Mouse (Mus musculus) embryo, embryonic 10 days (tissue): ENCODE results near the gene Asgr1.
"Not testable (repeated sequence)": the region's sequence is repeated elsewhere in the genome, so short reads cannot be mapped to it uniquely, and the experiment has no call there.

ENCODE experiments used
- DNase-seq: peaks from one replicate; pipeline ENCODE4 v3.0.0-alpha.2; 2015; ENCODE audit warnings: low spot score

The Asgr1 gene

DNA sequence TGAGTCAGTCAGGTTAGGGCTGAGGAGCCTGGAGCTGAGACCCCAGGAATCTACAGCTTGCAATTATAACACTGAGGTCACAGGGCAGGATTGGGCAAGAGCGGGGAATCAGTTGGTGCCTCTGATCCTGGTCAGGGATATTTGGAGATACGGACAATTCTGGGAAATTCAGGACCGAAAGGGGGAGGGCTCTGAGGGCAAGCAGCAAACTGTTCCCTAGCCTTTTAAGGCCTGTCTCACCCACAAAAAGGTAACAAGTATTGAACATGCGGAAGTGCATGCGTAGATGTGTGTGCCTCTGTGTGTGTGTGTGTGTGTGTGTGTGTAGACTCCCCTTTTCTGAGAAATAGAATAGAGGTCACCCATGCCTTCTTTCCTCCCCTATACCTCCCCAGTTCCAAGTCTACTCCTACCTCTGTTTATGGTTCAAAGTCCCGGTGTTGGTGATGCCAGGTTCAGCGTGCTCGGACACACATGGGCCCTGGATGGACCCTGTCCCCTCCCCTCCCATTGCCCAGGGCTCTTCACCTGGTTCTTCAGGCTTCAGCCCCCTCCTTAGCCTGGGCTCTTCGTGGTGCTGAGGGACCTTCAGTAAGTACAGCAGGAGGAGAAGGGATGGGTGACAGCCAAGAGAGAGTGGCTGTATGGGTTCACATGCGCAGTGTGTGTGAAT, at the start of gene Asgr1:
Gene Asgr1 (plus strand): TSS at position 188 of the 673 bp plus-strand sequence.
- no peak for DNase-seq

DNA sequence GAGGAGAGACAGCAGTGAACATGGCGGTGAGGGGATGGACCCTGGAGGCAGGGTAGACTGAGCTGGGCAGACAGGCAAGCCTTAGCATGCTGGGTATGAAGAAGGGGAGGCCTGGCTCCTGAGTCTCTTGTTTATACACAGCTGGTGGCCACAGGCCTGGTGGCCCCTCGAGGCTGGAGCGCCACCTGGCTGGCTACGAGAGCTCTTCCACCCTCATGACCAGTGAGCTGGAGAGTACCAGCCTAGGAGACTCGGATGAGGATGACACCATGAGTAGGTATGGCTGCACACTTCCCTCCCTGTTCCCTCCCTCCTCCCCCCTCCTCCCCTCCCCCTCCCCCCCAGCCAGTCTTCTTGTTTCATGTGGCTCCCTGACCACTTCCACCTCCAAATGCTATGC, 48.4 kb upstream of the Asgr1 start:
- DNase-seq: peak; percentile 61

DNA sequence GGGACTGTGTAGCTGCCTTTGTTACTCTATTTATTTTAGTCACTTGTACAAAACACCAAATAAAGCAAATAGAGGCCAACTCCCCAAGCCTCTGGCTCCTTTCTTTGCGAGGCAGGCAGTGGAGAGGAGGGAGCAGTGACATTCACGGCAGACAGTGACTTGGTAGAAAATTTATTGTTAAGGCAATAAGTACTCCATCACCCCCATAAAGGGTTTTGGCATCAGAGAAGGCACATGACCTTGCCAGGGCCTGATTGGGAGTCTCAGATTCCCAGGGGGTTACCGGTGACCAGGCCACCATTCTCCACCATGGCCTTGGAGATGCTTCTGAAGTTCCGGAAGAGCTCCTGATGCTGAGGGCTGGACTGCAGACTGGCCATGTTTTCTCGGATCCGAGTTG, 43.9 kb upstream of the Asgr1 start:
- DNase-seq: no peak

DNA sequence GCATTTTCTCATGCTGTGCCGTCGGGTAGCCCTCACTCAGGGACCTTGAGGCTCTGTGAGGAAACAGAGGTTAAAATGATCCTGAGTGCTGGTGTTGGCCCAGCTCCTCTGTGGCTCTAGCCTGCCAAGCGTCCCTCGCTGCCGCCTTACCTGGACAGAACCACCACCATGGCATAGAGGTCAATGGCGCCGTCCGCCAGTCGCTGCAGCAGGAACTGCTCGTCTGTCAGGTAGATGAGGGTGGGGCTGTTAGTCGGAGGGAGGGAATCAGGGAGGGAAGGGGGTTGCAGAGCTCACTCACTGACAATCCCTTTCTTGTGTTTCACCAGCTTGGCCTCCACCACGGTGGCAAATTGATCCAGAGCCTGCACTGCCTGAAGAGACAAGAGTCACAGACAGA, 43.3 kb upstream of the Asgr1 start:
- DNase-seq: no peak

DNA sequence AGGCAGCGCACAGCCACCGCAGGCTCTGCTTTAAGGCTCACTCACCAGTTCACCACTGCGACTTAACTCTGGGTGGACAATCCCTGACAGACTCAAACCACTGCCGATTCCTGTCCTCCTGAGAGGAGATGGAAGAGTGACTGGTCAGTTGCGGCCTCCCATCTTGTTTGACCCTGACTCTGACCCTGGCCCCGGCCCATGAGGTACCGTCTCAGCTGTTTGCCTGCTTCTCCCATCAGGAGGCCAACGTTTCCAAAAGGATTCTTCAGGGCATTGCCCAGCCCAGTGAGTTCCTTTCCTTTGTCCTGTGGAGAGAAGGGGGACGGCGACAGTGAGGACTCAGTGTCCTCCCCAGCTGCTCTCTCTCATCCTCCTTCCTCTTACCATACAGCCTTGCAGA, 42.9 kb upstream of the Asgr1 start:
- DNase-seq: no peak

DNA sequence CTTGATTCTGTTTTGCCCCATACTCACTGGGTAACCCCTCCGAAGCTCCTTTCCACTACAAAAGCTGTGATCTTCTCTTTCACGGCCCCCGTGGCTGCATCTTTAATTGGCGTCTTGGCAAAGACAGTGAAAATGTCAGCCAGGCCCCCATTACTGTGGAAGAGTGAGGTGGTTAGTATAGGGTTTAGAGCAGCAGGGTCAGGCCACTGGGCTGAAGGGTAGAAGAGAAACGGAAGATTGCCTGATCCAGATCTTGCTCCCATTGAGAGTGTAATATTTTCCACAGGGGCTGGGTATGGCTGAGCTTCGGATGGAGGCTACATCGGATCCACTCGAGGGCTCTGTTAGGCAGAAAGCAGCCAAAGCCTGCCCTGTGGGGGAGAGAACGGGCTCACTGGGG, 41.0 kb upstream of the Asgr1 start:
- no peak for DNase-seq

DNA sequence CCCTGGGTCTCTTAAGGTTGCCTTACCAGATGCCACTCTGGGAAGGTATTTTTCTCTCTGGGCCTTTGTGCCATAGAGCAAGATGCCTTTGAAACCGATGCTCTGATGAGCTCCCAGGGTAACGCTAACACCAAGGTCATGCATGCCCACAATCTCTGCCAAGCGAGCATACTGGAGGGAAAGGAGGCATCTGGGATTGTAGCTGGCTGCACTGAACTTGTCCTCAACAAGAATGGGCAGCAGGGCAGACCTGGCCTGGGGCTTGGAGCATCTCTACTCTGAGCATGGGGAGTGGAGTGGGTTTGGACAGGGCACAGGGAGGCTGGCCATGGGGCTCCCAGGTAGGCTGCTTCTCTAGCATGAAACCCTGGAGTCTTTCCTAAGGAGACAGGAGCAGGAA, 40.5 kb upstream of the Asgr1 start:
- DNase-seq: no peak

DNA sequence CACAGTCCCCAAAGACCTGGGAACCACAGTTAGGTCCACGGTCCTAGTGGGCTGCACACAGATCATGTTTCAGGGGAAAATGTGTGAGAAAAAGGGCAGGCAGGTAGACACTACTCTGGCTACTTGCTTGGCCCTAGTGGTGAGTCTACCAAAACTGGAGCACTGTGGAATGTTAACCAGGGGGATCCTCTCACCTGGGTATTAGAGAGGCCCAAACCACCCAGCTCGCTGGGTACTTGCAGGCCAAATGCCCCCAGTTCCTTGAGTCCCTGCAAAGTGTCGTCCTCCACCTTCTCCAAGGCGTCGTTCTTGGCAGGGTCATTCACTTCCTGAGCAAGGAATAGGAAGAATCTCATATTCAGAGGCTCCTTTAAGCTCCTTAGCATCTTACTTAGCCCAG, 39.8 kb upstream of the Asgr1 start:
- no peak for DNase-seq

DNA sequence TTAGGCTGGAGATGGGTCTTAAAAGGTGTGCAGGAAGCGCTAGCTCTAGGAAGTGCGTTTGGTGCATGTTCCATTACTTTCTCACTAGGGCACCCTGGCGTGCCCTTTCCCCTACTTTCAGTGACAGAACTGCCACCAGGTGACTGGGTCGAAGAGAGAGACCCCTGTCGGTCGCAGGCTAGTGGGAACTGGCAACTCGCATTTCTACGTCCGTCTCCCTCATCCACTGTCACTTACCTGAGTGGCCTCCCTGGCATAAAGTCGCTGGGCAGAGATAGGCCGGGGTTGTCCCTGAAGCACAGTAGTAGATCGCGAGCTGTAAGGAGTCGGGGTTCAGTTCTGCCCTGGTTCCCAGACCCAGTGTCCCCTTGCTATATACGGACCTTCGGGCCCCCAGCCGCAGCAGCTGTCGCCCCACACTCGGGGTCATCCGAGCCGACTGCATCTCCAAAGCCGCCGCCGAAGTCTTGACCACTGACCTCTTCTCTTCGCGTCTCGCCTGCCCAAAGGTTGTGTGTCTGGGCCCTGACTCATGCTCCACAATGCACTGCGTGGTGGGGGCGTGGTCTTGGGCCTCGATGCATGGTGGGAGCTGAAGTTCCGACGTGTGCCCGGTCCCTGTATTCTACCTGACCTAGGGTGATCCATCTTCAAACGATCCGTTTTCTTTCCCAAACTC, 38.9 kb upstream of the Asgr1 start, which contains the start of gene Acadvl:
Gene Acadvl (minus strand): TSS at position 532 of the 679 bp plus-strand sequence.
- DNase-seq: peak; percentile 98

DNA sequence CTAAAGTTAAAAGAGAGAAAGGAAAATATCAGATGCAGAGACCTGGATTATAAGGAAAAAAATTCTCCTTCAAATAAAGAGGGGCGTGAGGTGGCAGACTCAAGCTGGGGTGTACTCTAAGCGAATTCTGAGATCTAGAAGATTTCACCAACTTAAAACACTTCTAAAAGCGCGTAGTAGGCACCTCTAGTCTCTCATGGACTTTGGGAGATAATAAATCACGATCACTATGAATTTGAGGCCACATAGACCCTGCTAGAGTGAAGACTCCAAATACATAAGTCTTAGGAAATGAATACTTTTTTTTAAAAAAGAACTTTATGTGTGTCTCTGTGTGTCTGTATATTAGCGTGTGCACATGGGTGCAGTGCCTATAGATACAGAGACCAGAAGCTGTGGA, 38.2 kb upstream of the Asgr1 start:
- DNase-seq: no peak

DNA sequence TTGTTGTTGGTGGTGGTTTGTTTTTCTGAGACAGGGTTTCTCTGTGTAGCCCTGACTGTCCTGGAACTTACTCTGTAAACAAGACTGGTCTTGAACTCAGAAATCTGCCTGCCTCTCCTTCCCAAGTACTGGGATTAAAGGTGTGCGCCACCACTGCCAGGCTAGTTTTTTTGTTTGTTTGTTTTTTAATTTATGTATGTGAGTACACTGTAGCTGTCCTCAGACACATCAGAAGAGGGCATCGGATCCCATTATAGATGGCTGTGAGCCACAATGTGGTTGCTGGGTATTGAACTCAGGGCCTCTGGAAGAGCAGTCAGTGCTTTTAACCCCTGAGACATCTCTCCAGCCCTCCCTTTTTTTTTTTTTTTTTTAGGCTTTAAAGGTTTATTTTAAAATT, 37.7 kb upstream of the Asgr1 start:
- not testable (repeated sequence) for DNase-seq

DNA sequence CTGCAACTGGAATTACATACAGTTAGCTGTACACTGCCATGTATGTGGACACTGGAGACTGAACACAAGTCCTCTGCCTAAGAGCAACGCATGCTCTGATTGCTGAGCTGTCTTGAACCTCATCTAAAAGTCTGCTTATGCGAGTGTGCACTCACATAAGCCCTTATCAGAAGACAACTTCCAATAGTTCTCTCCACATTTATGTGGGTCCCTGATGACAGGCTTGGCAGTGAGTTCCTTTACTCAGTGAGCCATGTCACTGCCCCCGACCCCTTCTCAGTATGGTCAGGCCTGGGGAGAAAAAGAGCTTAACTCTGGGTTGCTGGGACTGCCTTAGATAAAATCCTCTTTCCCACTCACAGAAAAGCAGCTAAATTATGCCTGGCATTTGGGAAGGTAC, 37.2 kb upstream of the Asgr1 start, which contains the start of gene Dlg4:
Gene Dlg4 (plus strand): TSS at position 274 of the 400 bp plus-strand sequence.
- no peak for DNase-seq

DNA sequence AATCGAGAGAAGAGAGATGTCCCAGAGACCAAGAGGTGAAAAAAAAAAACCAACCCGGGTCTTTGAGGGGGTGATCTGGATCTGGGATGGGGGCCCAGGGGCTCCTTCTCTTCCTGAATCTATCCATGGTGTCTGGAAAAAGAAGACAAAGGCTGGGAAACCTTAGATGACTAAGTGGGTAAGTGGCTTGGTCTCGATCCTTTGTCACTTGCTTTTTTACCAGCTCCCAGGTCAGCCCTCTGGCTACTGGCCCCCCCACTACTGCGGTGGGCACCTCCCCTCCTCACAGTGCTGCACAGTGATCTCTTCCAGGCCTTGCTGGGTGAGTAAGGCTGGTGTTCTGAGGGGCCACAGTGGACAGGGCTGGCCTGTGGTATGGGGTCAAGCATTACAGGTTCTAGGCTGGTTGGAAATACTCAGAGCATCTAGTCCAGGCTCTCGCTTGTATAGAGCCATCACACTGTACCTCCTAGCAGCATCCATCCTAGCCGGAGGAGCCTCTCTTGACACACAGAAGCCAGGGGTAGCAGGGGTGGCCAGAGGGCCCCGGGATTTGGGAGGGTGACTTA, 36.6 kb upstream of the Asgr1 start:
- DNase-seq: no peak

DNA sequence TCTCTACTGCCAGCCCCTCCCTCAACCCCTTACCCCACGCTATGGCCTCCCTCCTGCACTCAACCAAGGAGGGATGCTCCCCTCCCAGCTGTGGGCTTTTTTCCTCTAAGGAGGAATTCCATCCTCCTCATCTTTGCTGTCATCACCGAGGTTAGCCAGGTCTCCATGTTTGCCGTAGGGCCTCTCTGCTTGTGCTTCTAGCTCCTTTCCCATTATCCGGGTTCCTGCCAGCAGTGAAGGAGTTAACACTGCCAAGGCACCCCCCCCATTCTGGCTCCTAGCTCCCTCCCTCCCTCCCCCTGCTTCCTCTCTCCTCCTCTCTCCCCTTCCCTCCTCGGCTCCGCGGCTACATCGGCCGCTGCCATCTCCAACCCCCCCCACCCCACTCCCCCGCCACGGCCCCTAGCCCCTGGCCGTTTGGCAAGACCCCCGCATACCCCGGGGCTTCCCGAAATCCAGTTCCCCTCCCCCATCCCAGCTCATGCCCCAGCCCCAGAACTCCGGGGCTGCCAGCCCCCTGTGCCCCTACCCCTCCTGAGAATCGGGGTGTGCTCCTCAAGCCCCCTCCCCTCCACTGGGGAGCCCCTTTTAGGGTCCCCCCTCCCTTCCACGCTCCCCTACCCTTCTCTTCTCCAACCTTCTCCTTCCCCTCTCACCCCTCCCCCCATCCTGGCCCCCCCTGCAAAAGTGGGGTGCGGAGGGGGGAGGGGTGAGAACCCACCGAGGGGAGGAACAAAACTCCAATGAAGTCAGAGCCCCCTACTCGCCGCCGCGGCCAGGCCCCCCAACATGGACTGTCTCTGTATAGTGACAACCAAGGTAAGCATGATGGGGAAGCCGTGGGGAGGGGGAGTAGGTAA, 35.5 kb upstream of the Asgr1 start:
- peak; percentile 83 for DNase-seq

DNA sequence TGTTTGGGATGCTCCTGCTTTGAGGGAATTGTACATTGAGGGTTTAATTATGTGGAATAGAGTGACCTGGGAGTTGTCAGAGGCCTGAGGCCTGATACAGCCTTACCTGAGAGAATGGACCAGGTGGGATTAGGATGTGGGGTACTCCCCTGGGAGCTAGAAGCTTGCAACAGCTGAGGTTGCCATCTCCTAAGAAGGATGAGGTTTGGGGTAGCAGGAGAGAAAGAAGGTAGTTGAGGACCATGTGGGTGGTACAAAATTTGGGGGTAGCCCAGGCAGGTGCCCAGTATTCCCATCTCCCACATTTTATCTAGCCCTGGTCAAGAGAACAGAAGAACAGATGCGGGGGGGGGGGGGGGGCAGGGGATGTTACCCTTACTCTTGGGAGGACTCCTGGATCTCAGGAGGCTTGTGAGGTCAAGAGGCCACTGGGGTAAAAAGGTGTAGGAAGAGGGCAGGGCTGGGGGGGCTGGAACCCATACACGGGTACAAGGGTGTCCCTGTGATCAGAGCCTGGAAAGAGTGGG, 34.3 kb upstream of the Asgr1 start:
- DNase-seq: no peak

DNA sequence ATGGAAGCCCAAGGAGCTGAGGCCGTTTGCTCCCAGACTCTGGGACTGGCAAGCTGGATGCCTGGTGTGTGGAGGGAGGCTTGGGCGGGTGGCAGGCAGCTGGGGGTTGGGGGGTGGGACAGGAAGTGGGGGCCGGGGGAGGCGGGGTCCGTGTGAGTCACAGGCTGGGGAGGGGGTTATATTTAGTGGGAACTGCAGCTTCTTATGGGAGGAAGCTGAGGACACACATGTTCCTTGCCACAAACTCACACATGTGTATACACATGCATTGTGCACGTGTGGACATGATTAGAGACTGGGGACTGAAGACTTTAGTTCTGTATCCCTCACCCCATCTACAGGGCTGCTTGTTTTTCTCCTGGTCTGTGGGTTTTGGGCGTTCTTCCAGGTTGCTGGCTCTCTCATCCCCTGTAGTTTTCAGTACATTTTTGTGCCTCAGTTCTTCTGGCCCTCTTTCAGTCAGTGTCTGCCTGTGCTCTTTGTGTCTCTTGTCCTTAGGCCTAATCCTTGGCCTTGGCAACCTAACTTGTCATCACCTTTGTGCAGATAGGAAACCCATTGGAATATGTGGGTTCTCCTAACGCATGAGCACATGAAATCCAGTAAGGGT, 33.8 kb upstream of the Asgr1 start:
- no peak for DNase-seq

DNA sequence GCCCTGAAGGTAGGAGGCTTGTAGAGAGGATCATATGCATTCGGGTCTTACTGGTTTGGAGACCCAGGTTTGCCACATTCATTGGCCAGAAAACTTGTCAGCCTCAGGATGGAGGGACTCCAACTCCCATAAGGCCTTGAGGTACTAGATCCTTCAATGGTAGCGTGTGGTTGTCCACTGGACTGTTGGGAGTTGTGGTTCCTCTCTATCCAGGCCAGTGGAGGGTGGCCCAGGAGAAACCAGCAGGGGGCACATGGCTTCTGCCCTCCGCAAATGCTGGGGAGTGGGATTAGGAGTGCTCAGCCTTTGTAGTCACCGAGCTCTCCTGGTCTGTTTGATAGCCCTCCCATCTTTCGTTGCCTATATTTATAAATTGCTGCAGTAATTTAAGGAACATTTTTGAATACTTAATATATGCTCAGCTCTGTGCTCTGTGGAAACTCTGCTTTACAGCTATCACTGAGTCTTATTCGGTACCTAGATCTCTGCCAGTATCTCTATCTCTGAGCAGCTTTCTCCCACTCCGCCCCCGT, 33.1 kb upstream of the Asgr1 start:
- DNase-seq: peak; percentile 94

DNA sequence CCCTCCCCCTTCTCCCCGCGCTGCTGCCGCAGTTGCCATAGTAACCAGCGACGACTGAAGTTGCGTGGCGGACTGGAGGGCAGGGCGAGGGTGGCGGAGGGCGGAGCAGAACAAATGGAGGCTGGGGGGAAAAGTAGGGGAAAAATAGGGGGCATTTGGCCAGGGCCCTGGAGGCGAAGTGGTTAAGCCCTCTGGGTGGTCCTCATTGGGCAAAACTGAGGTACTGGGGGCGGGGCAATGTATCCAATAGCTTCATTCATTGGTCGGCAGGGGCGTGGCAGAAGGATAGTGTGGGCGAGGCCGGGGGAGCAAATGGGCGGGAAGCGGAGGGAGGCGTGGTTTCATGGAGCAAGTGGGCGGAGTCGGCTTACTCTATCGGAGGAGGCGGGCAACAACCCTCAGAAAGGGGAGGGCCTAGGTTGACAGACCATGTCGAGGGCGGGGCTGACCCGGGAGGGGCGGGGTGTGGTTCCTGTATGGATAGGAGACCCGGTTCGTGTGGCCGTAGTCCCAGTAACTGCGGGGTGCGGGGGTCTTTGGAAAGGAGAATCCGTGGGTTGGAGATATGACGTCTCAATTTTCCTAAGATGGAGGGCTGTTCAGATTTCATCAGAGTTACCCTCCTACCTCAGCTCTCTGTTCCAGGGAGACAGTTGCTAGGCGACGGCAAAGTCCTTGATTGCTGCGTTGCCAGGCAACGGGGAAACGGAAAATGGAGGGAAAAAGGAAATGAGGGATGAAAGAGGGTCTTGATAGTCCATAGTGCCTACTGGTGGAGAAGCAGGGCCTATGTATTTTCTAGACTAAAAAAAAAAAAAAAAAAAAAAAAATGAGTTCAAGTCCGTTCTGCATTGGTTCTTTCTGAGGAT, 32.4 kb upstream of the Asgr1 start:
- DNase-seq: peak; percentile 100

DNA sequence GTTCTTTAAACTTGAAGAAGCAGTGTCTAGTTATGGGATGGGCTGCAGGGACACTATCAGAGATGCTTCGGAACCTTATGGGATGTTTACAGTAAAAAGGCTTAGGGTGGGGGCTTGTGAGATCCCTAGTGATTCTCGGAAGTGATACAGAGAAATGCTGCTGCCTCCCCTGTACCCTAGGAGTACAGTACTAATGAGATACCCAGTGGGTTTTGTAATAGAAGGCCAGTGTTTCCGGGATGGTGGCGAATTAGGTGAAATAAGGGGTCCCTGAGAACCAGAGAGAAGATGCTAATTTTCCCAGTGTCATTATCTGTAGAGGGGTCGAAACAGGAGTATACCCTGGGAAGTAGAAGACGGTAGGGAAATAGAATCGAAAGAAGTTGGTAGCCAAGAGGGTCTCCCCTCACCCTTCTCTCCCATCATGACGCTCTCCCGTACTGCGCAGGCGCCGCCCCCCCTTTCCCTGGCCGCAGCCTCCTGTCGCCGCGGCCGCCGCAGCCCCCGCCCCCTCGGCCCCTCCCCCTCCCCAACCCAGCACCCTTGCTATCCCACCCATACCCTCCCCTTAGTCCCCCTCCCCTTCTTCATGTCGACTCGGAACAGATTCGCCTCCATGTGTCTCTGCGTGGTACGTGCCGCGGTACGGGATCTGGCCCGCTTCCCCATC, 30.3 kb upstream of the Asgr1 start:
- DNase-seq: peak; percentile 74

DNA sequence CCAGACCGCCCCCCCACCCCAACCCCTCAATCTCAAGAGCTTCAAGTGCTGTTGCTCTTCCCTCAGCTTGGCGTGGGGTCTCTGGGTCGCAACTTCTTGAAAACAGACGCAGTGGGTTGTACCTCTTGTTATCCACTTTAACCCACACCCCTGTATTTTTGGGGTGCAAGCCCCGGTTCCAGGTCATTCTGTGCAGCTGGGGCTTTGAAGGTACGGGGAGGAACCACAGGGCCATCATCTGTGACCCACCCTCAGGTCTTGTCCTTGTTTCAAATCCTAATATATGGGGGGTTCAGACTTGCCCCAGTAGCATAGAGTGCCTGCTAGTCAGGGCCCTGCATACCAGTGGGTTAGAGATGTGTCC, 29.8 kb upstream of the Asgr1 start:
- DNase-seq: no peak
